Mouse (Mus musculus): ENCODE measurements around the gene Nek11. TPM values are rescaled to one million over a fixed set of nuclear protein-coding genes. Genes with fewer than 3 reads are reported as not detected.

Nek11 gene
- total RNA-seq (2015) (0.11 TPM in 1 of 2 replicates, not detected in the other), total RNA-seq (2017) (not detected in 2 replicates)

GRCm38 (mm10) chr9:105395218-105395627, at the start of gene Nek11, which contains the start of gene Aste1:
TSS of gene Nek11 (minus strand) at chr9:105395524.
TSS of gene Aste1 (plus strand) at chr9:105395392.
- peak; percentile 98 for ATAC-seq (ENCODE audit: poor library complexity, severe bottlenecking)

DNA sequence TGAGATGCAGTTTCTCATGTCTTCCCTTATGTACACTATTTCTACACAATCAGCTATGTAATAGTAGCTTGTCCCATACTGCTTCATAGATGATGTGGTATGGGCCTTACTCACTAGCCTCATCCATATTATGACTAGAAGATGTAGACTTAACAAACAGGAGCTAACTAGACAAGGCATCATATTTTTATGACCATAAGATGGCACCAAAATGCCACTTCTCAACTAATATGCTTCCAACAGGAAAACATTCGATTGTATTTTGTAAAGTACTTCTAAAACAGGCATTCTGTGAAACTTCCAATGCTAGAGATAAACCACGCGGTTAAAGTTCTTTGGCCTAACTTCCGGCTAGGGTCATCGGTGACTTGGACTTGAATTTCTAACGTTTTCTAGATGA, 13.2 kb upstream of the Nek11 start:
- ATAC-seq (ENCODE audit: poor library complexity, severe bottlenecking): 0 out of 2 replicates have a peak, but pooled peaks have one; percentile 10

- ATAC-seq (ENCODE audit: poor library complexity, severe bottlenecking): peak; percentile 1; the same call in 1 of the 2 replicates
Observed at GRCm38 (mm10) chr9:105394720-105395119, 604 bp downstream of the Nek11 start.

- ATAC-seq (ENCODE audit: poor library complexity, severe bottlenecking): no peak
Observed at GRCm38 (mm10) chr9:105390616-105391015, 4.7 kb downstream of the Nek11 start.

DNA sequence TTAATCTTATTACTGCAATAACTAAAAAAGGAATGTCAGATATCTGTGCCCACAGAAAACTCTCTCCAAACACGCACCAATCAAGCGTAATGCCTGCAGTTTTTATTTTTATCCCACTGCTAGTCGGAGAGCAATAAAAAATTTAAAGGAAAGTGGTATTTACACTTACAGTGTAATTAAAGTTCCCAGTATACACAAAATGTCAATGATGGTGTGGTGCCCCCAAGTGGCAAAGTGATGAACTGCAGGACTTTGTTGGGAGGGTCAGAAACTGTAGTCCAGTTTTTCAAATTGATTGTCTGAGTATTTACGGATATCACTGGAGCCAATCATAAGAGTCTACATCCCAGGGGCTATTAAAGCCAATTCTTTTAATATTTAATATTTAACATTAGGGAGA, 6.0 kb downstream of the Nek11 start:
- ATAC-seq (ENCODE audit: poor library complexity, severe bottlenecking): peak; percentile 85

GRCm38 (mm10) chr9:105387403-105387802, 7.9 kb downstream of the Nek11 start:
- no peak for ATAC-seq (ENCODE audit: poor library complexity, severe bottlenecking)

- ATAC-seq (ENCODE audit: poor library complexity, severe bottlenecking): no peak
Observed at GRCm38 (mm10) chr9:105379533-105380145, 15.7 kb downstream of the Nek11 start.

GRCm38 (mm10) chr9:105377622-105378021, 17.7 kb downstream of the Nek11 start:
- no peak for ATAC-seq (ENCODE audit: poor library complexity, severe bottlenecking)

GRCm38 (mm10) chr9:105376954-105377530, 18.3 kb downstream of the Nek11 start:
- ATAC-seq (ENCODE audit: poor library complexity, severe bottlenecking): no peak

GRCm38 (mm10) chr9:105376411-105376810, 18.9 kb downstream of the Nek11 start:
- ATAC-seq (ENCODE audit: poor library complexity, severe bottlenecking): no peak

DNA sequence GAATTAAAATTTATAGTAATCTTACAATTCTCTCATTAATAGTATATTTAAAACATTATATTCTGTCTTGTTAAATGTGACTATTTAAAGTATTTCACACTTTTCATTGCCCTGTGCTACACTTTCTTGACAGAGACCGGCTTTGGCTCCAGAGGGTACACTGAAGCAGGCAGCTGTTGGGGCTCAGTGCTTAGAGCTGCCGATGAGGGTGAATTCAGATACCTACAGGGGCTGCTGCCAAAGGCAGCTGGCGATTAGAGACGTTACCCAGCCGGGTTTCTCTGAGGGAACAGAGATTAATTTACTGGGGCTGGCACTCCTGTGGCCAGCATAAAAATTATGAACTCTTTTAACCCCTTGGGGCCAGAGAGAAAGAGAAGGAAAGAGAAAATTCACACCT, 21.0 kb downstream of the Nek11 start:
- ATAC-seq (ENCODE audit: poor library complexity, severe bottlenecking): no peak

DNA sequence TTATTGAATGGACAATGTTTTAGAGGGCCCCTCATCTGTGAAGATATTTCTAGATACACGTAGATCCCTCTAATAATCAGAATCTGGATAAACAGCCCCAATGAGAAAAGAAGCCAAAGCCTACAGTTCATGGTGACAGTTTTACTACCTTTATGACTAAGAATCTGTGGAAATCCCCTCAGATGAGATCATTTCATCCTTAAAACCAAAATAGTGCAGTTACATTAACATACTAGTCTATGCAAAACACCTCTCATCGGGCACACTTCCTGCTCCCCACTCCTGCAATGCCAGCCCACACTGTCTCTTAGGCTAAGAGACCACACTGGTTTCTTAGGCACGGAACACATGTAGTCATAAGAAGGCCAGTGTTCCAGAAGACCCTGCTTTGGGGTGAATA, 26.7 kb downstream of the Nek11 start:
- ATAC-seq (ENCODE audit: poor library complexity, severe bottlenecking): no peak

GRCm38 (mm10) chr9:105366199-105366598, 29.1 kb downstream of the Nek11 start:
- ATAC-seq (ENCODE audit: poor library complexity, severe bottlenecking): no peak

DNA sequence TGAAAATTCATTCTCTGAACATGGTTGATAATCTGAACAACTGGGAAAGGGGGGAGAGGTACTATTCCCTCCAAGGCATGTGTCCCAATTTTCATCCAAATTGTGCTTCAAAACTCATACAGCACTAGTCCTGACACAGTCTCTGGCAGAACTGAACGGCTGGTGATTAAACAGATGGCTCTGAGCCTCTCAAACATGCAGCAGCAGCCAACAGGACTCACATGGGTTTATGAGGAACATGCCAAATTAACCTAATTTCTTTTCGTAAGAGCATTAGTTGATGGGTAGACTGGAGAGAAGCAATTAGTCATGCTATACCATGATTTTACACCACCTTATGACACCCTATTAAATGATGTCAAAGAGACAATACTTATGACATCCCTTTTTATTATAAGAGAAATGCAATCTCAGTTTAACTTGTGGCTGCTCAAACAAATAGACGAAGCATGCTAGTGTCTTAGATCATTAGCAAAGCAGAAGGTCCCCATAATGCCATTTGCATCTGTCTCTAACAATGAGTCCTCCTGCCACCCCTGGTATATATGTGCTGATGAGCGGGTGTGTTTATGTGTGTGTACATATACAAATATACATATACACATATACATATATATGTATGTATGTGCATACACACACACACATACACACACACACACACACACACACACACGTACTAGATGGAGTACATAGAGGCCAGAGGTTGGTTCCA, 31.6 kb downstream of the Nek11 start:
- no peak for ATAC-seq (ENCODE audit: poor library complexity, severe bottlenecking)

DNA sequence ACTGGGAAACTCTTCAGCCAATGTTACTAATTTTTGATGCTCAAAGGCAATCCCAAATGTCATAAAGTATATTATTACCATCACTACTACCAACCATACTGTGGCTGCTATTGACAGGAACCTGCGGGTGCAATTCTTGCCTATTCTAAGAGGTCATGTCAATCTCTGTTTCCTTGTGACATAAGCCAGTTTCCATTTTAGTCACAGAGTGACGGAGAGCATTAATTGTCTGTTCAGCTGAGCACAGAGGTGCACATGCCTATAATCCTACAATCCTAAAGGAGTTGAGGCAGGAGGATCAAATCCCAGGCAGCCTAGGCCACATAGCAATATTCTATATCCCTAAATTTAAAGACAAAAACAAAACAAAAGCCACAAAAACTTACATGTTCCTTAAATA, 33.1 kb downstream of the Nek11 start:
- ATAC-seq (ENCODE audit: poor library complexity, severe bottlenecking): no peak

- ATAC-seq (ENCODE audit: poor library complexity, severe bottlenecking): no peak
Observed at GRCm38 (mm10) chr9:105349034-105349433, 46.3 kb downstream of the Nek11 start.

DNA sequence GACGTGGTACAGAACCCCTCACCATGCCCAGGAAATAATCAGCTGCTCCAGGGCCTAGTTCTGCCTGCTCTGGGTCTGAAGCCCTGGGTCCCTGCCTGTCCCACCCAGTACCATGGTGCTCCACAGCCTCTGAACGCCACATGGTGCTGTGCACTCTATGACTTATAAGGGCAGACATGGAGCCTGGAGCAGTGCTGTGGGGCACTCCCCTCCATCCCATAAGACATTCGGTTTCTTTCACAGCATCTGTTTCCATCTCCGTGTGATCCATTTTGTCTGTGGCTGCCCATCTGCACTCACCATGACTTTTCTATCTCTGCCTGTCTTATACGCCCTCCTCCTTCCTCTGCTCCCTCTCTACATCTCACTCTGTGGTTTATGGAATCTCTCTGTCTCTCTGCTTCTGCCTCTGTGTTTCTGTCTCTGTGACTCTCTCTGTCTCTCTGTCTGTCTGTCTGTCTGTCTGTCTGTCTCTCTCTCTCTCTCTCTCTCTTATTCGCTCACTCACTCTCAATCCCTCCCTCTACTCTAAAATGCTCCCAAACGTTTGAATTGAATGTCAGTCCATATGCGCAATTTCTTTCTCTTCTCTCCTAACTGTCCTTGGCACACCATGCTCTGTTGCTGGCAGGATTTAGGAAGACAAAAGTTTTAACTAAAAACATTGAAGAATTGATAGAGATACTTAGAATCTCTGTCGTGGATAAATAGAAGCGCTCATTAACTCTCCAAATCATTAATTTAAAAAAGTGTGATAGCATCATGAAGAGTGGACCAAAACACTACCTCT, 46.9 kb downstream of the Nek11 start:
- no peak for ATAC-seq (ENCODE audit: poor library complexity, severe bottlenecking)

DNA sequence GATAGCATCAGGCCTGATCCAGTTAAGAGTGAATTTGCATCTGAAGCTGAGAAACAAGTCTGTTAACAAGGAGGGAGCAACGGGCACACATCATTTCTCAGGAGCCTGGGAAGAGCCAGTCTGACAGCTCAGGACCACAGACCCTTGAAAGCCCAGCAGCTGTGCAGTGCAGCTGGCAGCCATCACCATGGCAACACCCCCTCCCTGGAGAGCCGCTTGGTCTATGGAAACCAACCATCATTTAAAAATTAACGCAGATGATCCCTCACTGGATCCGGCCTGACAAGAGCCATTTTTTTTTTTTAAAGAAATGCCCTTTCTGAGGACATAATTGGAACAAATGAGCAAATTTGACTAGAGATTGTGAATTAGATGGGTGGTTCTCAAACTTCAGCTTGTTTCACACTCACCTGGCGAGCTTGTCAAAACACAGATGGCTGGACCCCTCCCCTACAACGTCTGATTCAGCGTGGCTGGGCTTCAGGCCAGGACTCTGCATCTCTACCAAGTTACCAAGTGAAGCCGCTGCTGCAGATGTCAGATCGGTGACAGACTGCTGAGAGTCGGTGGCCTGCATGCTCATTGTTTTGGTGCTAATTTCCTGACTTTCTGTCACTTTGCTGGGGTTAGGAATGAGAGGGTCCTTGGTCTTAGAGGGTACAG, 52.2 kb downstream of the Nek11 start:
- ATAC-seq (ENCODE audit: poor library complexity, severe bottlenecking): no peak

- no peak for ATAC-seq (ENCODE audit: poor library complexity, severe bottlenecking)
Observed at GRCm38 (mm10) chr9:105342565-105342964, 52.8 kb downstream of the Nek11 start.

DNA sequence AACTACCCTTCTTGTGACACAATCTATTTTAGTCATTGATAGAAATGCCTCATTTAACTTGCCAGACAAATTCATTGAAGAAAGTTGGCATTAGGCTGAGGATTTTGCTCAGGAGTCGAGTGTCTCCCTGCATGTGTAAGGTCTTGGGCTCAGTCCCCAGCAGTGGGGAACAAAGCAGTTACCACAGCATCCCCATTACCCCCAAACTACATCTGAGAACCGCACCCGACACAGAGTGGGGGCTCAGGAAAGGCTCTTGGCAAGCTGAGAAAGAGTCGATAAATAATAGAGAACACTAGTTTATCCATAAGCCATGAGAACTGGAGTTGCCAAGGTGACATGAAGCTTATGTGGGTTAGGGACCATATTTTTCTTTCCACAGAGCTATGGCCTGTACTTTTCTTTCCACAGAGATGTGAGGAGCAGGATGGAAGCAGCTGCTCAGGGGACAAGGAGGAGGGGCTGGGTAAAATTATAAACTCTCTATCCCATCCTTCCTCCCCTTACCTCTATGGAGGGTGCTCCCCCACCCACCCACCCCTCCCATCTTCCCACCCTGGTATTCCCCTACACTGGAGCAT, 62.8 kb downstream of the Nek11 start:
- no peak for ATAC-seq (ENCODE audit: poor library complexity, severe bottlenecking)

Data from megakaryocyte, adult 5-6 weeks (primary cell).